Mouse (Mus musculus) gastrocnemius, adult 18-20 months (tissue): Measurements from ENCODE around the gene Mdm1. TPM values are rescaled to one million over a fixed set of nuclear protein-coding genes. Genes with fewer than 3 reads are reported as not detected.

ENCODE experiments used
- DNase-seq: peaks from one replicate; pipeline ENCODE4 v3.0.0; 2021; ENCODE audit warnings: low spot score
- long read RNA-seq, 2 experiments: library from polyadenylated mRNA; stranded (forward); transcript quantifications; one replicate each; pipeline ENCODE4 v2.0.0; 2021
- total RNA-seq, 2 experiments: library from RNA; stranded (reverse); gene quantifications; 2 replicates each; pipeline ENCODE4 v1.2.3; 2021

The Mdm1 gene
- total RNA-seq, result 1 to 10 TPM; 2.1 to 2.8 TPM
- long read RNA-seq, experiment 1, partial matches to known transcripts, result 1 of 4 reads
- long read RNA-seq, experiment 1, other reads (novel, unspliced or antisense), result 2 of 4 reads
- long read RNA-seq, experiment 2, partial matches to known transcripts, result 0 of 3 reads
- long read RNA-seq, experiment 2, other reads (novel, unspliced or antisense), result 0 of 3 reads

DNA sequence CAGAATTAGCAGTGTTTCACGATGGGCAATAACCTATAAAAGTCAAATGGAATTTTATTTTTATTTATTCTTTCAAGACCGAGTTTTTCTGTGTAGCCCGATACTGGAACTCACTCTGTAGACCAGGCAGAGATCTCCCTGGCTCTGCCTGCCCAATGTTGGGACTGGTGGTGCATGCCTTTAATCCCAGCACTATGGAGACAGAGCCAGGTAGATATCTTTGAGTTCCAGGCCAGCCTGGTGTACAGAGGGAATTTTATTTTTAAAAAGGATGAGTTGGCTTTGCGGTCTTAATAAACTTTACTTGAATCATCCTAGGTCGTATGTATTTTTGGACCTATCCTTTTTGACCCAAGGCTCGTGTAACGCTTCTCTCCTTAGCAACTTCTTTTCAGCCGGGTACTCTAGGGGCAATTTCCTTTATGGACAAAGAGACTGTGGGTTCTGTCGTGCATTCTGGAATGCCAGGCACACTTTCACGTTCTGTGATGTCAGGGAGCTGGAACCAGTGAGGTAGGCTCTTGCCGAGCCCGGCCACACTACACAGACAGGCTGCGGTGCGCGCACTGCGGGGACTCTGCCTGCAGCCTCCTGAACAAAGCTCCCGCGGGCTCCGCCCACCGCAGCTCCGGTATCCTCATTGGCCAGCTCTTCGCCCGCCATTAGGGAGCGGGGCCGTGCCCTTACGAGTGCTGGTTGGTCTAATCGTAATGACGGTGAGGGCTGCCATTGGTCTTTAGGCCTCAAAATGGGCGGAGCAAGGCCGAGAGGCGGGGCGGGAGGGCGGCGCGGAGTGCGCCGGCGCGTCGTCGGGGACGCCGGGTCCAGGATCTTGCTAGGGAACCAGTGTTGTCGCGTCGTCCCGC, at the start of gene Mdm1:
Gene Mdm1 (plus strand): TSS at position 794 of the 866 bp plus-strand sequence.
- peak; percentile 99 for DNase-seq

DNA sequence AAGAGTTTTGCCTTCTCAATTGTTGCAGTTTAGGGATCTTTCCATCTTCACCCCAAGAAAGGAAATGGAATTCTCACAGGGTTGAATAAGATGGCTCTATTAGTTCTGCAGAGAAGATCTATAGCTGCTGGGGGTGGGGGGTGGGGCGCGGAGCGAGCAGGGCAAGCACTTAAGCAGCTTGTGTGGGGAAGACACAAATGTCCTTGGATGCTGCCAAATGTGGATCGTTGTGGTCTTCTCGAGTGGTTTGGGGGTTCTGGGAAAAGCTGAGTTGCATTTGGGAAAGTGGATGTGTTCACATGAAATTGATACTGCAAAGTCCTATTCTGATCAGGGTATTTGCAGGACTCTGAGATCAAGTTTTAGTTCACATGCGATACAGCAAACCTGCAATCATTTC, 48.9 kb upstream of the Mdm1 start:
- no peak for DNase-seq

DNA sequence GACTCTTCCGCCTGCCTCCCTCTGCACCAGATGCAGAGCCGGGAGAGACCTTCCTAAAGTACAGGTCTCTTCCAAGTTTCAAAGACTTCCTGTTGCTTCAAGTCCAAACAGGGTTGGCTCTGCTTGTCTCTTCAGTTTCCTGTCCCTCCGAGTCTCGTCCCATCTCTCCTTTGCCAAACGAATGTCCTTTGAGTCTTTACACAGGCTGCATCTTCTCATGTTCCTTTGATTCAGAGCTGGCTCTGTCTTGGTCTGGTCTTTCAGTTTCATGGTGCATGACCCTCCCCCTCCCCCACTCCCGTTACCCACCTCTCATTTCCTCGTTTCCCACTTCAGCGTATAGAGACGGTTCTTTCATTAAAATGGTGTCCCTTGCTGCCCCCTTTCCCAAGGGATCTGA, 47.9 kb upstream of the Mdm1 start:
- no peak for DNase-seq

DNA sequence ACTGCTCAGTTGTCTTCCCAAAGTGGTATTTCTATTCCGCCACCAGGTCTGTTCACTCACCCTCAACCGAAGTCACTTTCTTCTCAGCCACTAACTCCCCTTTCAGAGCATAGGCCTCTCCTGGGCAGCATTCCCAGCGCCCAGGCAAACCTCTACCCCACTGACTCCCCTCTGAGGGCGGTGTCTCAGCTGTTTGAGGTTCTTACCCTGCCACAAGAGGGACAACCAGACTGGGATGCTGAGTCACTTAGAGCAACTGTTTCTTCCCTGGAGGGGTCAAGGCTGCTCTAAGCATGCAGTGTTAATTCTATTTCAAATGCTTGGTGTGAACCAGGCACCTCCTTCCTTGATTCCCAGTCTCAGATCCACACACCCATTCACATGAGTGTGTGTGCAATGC, 46.8 kb upstream of the Mdm1 start:
- no peak for DNase-seq

DNA sequence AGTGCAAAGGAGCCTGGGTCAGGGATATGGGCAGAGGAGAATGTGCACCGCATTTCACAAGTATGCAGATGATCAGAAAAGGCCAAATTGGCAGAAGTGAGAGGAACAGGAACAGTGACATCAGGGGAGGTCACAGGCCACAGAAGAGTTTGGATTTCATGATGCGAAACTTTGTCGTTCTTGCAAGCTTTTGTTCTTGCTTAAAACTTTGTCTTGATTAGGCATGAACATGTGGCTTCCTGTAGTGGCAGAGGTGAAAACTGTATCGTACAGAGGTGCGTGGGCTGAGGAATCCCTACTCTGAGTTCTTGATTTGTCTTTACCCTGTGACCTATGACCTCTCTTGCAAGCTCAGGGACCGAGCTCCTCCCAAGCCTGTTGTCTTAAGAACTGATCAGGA, 45.4 kb upstream of the Mdm1 start:
- no peak for DNase-seq

DNA sequence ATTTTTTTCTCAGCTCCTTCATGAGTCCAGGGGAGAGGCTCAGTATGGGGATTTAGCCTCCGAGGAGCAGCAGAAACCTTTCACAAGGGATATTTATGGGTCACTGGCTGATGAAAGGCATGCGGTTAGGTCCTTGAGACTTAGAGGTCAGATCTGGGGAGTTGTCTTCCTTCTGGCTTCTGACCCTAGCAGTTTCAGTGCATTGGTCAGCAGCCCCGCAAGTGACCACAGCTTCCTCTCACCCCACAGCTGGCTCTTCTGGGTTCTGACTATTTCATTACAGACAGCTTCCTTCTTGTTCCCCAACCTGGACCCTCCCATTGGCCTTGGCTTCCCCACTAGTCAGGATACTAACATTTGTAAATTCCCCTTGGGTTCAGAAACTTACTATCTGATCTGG, 43.7 kb upstream of the Mdm1 start:
- DNase-seq, result no peak

DNA sequence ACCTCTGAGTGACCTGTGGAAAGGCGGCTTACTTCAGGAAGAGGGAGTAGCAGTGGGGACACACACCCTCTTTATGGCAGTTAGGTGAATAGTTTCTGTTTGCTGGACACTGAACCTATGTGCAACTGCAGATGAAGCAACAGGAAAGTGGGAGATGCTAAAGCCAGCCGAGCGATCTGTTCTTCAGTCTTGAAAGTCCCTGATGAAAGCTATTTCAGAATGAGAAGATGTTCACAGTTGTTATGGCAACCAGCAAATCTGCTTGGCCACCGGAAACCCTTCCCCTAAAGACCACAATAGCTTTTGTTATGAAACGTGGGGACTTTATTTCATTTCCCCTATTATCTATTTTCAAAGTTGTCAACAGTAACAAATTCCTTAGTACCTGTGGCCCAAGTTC, 41.0 kb upstream of the Mdm1 start:
- no peak for DNase-seq

DNA sequence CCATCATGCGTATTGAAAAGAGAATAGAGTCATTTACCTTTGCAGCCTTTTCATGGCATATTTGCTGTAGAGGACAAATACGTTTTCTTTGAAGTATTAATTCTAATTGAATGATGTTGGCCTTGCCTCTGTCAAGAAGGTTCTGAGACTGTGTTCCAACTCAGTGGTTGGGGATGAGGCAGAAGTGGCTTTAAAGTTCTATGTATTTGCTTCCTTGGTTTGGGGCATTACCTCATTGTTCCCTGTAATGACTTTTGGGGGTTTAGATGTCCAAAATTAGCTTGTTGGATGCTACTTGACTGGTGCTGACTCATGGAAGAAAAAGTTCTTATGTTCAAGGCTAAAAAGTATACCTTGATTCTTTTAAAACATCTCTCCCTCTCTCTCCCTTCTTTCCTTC, 40.6 kb upstream of the Mdm1 start:
- DNase-seq, result no peak

DNA sequence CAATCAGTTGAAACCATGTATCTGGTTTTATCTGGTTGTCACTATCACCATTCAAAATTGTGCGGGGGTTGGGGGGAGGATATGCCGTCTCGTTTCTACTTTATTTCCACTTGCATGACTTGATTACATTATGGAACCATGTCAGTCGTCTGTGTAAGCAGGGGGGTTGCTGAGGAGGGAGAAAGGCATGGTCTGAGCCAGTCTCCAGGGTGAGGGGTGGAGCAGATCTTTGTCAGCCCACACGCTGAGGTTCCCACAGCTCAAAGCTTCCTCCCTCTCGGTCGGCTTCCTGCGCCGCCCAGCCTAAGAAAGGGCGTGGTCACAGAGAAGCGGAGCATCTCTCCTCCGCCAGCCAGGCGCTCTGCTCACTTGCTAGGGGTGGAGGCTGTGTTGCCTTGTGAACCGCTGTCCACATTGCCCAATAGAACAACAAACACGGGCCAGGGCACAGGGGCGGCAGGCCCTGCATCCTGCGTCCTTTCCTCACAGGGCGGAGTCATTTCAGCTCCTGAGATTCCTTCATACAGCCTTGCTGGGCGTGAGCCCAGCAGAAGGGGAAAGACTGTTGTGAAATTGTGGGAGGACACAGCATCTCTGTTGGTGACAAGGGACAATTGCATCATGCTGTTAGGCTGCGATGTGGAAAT, 38.5 kb upstream of the Mdm1 start:
- DNase-seq, result peak; percentile 89

DNA sequence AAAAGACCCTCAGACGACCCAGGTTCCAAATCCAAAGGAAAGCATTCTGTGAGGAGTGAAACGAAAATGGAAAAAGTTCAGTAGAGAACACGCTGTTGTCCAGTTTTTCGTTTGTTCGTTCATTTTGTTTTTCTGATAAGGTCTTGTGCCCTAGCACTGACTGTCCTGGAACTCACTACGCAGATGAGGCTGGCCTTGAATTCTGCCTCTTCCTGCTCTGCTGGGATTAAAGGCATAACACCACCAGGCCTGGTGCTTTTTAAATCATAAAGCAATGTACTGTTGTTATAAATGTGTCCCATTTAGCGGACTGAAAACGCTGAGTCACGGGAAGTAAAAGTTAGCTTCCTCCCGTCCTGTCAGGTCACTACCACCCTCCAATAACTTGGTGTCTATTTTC, 37.7 kb upstream of the Mdm1 start:
- DNase-seq, result no peak

DNA sequence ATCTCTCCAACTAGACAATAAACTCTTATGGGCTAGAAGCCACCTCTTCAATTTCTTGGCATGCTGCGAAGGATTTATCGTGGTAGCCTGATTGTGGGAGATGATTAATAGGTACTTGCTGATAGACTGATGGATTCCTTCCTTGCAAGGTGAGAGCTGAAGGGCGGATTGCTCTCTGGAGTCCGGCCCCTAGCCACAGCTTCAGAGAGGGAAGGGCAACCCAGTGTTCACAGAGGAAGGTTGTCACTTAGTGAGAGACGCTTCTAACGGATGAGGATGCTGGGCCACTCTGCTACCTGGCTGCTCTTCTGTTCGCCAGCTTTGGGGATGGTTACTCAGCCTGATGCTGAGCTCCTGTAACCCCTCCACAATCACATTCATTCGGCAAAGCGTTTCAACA, 34.6 kb upstream of the Mdm1 start:
- no peak for DNase-seq

DNA sequence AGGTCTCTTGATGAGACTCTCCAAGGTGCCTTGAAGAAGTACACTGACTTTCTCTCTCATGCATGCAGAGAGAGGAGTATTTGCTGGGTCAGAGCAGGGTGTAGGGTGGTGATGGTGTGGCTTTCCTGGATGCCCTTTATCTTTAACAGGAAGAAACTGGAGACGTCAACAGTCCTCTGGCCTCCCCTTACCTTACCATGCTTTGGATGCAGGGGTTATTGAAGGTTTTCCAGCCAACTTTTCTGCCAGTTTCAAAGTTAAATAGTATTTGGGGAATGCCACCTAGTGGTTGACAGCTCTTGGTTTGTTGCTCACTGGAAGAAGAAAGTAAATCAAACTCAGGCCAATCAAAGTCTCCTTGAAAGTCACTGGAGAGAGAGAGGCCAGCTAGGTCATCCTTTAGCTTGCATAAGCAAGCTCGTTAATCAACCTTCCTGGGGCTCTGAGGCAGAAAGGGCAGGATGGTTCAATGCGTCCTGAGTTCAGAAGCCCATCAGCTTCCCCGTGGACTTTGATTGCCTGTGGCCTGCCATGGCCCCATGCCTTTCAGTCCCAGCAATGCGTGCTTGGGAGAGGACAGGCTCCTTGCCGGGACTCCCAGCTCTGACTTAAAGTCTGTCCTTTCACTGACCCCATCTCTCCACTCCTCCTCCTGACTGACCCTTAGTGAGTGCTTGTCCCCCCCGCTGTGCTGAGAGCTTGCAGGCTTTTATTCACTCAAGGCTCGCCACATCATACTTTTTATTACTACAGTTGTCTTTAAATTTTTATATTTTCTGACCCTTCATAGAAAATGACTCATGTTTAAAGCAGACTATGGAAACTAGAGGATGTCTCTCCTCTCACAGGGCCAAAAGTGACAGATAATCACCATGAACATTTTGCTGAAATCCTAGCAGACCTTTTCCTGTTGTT, 31.3 kb upstream of the Mdm1 start:
- DNase-seq, result peak; percentile 48

DNA sequence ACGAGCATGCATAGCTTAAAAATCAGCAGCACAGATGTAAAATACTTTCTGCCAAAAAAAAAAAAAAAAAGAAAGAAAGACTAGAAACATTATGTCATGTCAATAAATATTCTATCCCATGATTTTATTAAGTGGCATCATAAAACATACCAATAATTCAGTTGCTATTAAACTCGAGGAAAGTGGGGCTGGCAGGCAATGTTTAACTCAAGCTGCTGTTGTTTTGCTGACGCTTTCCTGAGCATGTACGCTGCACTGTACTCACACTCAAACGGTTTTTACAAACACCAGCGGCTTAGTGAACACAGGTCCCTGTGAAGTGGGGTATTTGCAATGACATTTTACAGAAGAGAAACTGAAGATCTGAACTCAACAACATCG, 30.7 kb upstream of the Mdm1 start:
- DNase-seq, result no peak

DNA sequence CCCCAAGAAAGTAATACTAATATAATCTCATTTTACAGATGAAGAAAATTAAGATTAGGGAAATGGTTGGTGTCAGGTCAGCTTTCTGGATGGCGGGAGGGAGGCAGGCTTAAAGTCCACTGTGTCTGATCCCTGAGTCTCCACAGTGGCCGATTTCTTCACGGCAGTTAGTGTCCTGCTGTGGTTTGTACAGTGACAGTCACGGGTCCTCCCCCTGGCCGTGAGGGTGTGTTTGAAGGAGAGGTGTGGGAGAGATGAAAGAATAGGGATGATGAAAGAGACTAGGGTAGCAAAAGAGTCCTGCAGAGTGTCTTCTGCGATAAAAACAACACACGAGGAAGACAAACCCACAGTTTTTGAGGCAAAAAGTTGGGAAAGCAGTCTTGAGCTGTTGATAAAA, 30.0 kb upstream of the Mdm1 start:
- DNase-seq, result no peak

DNA sequence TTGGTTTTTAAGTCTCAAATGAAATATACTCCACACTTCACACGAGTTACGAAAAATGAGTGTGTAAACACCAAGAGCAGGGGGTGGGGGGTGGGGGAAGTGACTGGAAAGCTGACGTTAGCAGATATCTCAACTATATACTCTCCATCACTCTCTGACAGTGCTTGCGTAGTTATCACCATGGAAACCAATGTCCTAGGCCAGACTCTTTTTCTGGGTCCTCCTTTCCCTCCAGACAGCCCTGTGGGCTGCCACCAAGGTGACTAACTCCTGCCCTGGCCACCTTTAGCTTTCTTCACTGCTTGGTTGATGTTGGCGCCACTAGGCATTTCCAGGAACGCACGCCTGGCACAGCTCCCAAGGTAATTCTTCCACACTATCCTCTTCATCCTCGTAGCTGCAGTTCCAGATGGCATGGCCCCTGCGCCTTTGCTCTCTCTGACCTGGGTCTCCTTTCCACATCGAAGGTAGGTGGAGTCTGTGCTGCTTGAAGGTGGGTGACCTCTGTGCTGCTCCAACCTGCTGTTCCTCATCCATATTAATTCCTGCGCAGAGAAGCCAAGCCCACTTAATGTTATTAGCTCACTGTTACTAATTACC, 29.2 kb upstream of the Mdm1 start:
- no peak for DNase-seq

DNA sequence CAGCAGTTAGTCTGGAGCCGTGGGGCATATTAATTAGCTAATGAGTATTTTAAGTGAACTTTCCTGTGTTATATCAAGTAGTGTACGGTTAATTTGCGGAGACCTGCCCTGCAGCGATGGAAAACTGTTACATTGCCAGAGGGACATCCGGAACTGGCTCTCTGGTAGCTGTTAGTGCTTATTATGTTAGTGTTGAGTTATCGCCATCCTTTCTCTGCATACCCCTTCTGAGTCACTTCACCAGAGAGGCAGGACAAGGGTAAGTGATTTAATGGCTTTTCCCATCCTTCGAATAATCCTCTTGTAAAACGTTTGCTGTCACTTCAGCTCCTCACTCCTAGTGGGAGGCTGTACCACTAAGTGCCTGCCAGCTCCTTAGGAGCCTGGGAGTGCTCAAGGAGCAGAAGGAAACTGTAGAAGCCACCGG, 28.3 kb upstream of the Mdm1 start:
- DNase-seq, result no peak

DNA sequence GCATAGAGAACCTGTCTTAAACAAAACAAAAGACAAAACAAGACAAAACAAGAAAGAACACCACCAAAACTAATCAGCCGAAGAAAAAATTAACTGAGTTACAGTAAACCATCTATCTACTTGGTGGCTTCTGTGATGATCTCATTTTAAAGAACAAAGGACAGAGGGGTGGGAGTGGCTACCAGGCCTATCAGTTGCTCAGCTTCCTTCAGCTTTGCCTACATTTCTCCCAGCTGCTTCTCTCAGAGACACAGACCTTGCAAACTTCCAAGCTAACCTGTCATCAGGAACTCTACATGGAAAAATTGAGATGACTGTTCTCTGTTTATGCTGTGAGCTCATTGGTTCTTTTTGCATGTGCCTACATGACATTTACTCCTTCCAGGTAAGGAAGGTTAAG, 27.3 kb upstream of the Mdm1 start:
- DNase-seq, result no peak

DNA sequence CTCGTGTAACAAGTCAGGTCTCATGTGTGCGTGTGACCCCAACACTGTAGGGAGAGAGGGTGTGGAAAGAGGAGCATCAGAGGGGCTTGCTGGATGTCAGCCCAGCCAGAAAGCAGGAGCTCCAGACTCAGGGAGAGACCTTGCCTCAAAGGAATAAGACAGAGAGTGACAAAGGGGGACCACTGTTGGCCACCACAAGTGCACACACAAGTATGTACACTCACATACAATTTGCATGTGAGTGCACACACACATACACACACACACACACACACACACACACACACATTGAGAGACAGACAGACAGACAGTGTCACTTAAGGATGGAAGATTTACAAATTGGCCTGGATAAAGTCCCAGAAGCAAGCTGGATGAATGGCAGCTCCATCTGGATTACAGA, 25.2 kb upstream of the Mdm1 start:
- no peak for DNase-seq

DNA sequence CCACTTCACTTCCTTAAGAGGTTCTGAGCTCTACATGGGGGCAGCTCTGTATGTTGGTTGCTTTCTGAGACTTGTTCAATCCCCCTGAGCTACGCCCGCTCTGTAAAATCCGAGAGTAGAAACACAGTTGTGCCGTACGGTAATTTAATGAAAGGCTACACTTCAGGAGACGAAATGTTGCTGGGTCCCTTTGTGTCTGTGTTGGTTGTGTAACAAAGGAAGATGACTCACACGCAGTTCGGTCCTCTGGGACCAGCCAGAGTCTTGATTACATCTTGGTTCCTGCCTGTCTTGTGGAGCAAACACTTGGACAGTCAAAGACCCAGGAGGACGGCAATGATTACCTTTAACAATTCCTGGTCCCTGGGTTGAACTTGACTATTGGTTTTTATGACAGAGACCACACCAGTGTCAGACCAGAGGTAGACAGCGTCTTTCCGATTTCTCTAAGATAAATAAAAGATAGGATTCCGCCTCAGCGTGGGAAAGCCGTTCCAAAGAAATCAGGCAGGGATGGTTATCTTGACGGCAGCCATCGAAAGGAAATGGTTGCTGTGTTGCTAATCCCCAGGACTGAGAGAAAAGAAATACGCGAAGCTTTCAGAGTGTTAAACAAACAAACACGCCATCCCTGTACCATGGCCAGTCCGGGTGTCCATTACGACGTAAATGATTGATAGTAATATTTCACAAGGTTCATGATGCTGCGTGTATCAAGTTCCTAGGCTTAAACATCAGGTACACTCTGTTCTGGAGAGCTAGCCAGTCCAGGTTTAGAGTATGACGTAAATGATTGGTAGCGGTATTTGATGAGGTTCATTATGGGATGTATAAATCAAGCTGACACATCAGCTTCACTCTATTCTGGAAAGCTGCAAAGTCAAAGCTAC, 20.3 kb upstream of the Mdm1 start:
- peak; percentile 67 for DNase-seq

DNA sequence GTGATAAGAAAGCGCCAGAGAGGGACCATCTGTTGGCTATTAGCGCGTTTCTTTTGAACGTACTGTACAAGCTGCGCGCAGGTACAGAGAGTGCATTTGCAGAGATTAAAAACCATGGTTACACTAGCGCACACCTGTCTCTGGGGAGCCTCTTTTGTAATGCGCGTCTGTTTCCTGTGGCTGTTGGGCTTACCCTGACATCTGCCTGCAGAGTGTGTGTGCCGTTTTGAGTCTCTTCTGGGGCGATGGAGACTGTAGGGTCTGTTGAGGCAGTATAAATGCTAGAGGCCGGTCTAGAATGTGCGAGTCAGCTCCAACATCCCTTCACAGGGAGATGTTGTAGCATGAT, 19.7 kb upstream of the Mdm1 start:
- DNase-seq, result peak; percentile 23
